Mouse (Mus musculus) erythroblast, embryonic 14.5 days (primary cell): Measurements from ENCODE around the gene Tardbp.

Source experiments
- GATA1 ChIP-seq: IDR thresholded peaks from 2 replicates; pipeline ENCODE4 v1.6.1; 2012; ENCODE audit warnings: low read length, inconsistent platforms, mixed read lengths
- TAL1 ChIP-seq: IDR thresholded peaks from 3 replicates; pipeline ENCODE4 v1.6.1; 2012; ENCODE audit warnings: low read length, inconsistent platforms, mixed read lengths

DNA sequence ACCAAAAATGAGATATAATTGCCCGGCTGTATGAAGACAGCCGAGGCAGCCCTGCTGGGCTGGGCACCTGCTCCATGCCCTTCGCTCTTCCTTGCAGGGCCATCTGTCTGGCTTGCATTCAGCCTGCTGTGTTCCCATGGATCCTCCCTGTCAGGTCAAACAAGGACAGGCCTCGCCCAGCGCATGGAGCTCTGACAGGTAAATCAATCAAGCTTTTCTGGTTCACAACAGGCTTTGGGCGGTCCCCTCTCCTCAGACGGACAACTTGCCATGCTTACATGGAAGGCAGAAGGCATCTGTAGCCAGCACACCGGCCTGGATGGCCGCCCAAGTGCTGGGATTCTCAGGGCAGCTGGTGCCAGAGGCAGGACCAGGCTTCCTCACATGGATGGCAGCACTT lies 24.2 kb upstream of the Tardbp start:
- TF ChIP-seq TAL1 = no peak
- no peak for TF ChIP-seq GATA1
